Mouse (Mus musculus): ENCODE results near the gene Glb1l2. TPM values are rescaled to one million over a fixed set of nuclear protein-coding genes. Genes with fewer than 3 reads are reported as not detected.

Gene Glb1l2
- total RNA-seq, 1 experiment, result 2.6 TPM

DNA sequence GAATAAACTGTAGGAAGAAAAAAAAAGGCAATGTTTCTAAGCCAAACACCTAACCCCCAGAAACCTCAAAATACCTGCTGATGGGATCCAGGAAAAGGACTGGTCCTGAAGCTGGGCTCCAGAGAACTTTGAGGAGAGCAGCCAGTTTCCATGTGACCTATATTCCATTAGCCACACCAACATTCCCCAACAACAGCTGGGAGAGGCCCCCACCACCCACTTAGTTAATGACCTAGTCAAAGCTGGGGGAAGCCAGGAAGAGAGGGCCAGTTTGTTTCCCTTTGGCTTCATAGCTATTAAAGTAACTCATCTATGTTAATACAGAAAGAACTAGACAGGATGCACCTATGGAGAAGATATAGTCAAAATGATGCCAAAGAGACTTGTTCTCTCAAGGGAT is 1.9 kb downstream of the Glb1l2 start:
- H3K36me3 ChIP-seq (ENCODE audit: control insufficient read depth, insufficient read depth, low read length, poor library complexity, severe bottlenecking), result no peaks in the 10 kb centered on the region
- no peaks in the 10 kb centered on the region for H3K4me1 ChIP-seq (ENCODE audit: control insufficient read depth in 2 of 2, insufficient read depth in 2 of 2, low read length in 2 of 2, poor library complexity in 1 of 2)
- no peaks in the 10 kb centered on the region for H3K9me3 ChIP-seq (ENCODE audit: control insufficient read depth, insufficient read depth, low read depth, low read length)
- no peak for TF ChIP-seq ZC3H11A (IDR thresholded peaks at IDR 0.05; ENCODE audit: borderline replicate concordance, low read depth, low read length)
- TF ChIP-seq ZNF384 (IDR thresholded peaks at IDR 0.05; ENCODE audit: low read depth, low read length), result no peak
- no peak for TF ChIP-seq CHD2 (IDR thresholded peaks at IDR 0.05; ENCODE audit: low read depth, low read length)
- TF ChIP-seq HCFC1 (IDR thresholded peaks at IDR 0.05; ENCODE audit: borderline replicate concordance, insufficient read depth, low read length), result no peak
- H3K4me3 ChIP-seq (ENCODE audit: insufficient read depth in 1 of 2, low read depth in 1 of 2, low read length in 2 of 2, poor library complexity in 1 of 2, severe bottlenecking in 1 of 2), result no peak overlapping the region
- in situ Hi-C loops (cut with MboI; ENCODE audit: low sequenced_read_pairs in 2 of 2, unreplicated experiment in 2 of 2), result no loop called here
- H3K9ac ChIP-seq (ENCODE audit: insufficient read depth, low read depth, low read length, poor library complexity, severe bottlenecking), result no peak overlapping the region
- H3K27ac ChIP-seq (ENCODE audit: insufficient read depth, low read depth, low read length, poor library complexity, severe bottlenecking), result no peak overlapping the region
- DNase-seq (ENCODE audit: low read depth, low spot score), result no peak

- in situ Hi-C loops (cut with MboI; ENCODE audit: low sequenced_read_pairs in 2 of 2, unreplicated experiment in 2 of 2), result no loop called here
- Histone ChIP-seq H3K36me3 (ENCODE audit: control insufficient read depth, insufficient read depth, low read length, poor library complexity, severe bottlenecking) (no peaks in the 10 kb centered on the region), H3K4me1 (ENCODE audit: control insufficient read depth in 2 of 2, insufficient read depth in 2 of 2, low read length in 2 of 2, poor library complexity in 1 of 2) (no peaks in the 10 kb centered on the region), H3K4me3 (ENCODE audit: insufficient read depth in 1 of 2, low read depth in 1 of 2, low read length in 2 of 2, poor library complexity in 1 of 2, severe bottlenecking in 1 of 2) (no peak overlapping the region), H3K27ac (ENCODE audit: insufficient read depth, low read depth, low read length, poor library complexity, severe bottlenecking) (no peak overlapping the region), H3K9me3 (ENCODE audit: control insufficient read depth, insufficient read depth, low read depth, low read length) (no peaks in the 10 kb centered on the region), H3K9ac (ENCODE audit: insufficient read depth, low read depth, low read length, poor library complexity, severe bottlenecking) (no peak overlapping the region)
- TF ChIP-seq ZNF384 (IDR thresholded peaks at IDR 0.05; ENCODE audit: low read depth, low read length), result no peak
- no peak for TF ChIP-seq MAFK (IDR thresholded peaks at IDR 0.05; ENCODE audit: insufficient read depth, low read depth, low read length)
- no peak for TF ChIP-seq ZC3H11A (IDR thresholded peaks at IDR 0.05; ENCODE audit: borderline replicate concordance, low read depth, low read length)
- TF ChIP-seq HCFC1 (IDR thresholded peaks at IDR 0.05; ENCODE audit: borderline replicate concordance, insufficient read depth, low read length), result no peak
- TF ChIP-seq CHD2 (IDR thresholded peaks at IDR 0.05; ENCODE audit: low read depth, low read length), result no peak
- DNase-seq (ENCODE audit: low read depth, low spot score), result no peak
These were observed 5.9 kb downstream of the Glb1l2 start for GRCm38 (mm10) chr9:26800357-26800756.

- Histone ChIP-seq H3K9ac (ENCODE audit: insufficient read depth, low read depth, low read length, poor library complexity, severe bottlenecking) (no peak overlapping the region), H3K9me3 (ENCODE audit: control insufficient read depth, insufficient read depth, low read depth, low read length) (no peaks in the 10 kb centered on the region), H3K4me3 (ENCODE audit: insufficient read depth in 1 of 2, low read depth in 1 of 2, low read length in 2 of 2, poor library complexity in 1 of 2, severe bottlenecking in 1 of 2) (no peak overlapping the region), H3K4me1 (ENCODE audit: control insufficient read depth in 2 of 2, insufficient read depth in 2 of 2, low read length in 2 of 2, poor library complexity in 1 of 2) (no peaks in the 10 kb centered on the region), H3K36me3 (ENCODE audit: control insufficient read depth, insufficient read depth, low read length, poor library complexity, severe bottlenecking) (no peaks in the 10 kb centered on the region), H3K27ac (ENCODE audit: insufficient read depth, low read depth, low read length, poor library complexity, severe bottlenecking) (no peak overlapping the region)
- TF ChIP-seq ZNF384 (IDR thresholded peaks at IDR 0.05; ENCODE audit: low read depth, low read length), result no peak
- TF ChIP-seq MAFK (IDR thresholded peaks at IDR 0.05; ENCODE audit: insufficient read depth, low read depth, low read length), result no peak
- no peak for TF ChIP-seq CHD2 (IDR thresholded peaks at IDR 0.05; ENCODE audit: low read depth, low read length)
- no peak for DNase-seq (ENCODE audit: low read depth, low spot score)
- in situ Hi-C loops (cut with MboI; ENCODE audit: low sequenced_read_pairs in 2 of 2, unreplicated experiment in 2 of 2), result no loop called here
These were observed 7.5 kb downstream of the Glb1l2 start for GRCm38 (mm10) chr9:26798731-26799130.

GRCm38 (mm10) chr9:26798205-26798604 is 8.1 kb downstream of the Glb1l2 start:
- Histone ChIP-seq H3K36me3 (ENCODE audit: control insufficient read depth, insufficient read depth, low read length, poor library complexity, severe bottlenecking) (no peaks in the 10 kb centered on the region), H3K4me3 (ENCODE audit: insufficient read depth in 1 of 2, low read depth in 1 of 2, low read length in 2 of 2, poor library complexity in 1 of 2, severe bottlenecking in 1 of 2) (no peak overlapping the region), H3K9ac (ENCODE audit: insufficient read depth, low read depth, low read length, poor library complexity, severe bottlenecking) (no peak overlapping the region), H3K4me1 (ENCODE audit: control insufficient read depth in 2 of 2, insufficient read depth in 2 of 2, low read length in 2 of 2, poor library complexity in 1 of 2) (no peaks in the 10 kb centered on the region), H3K27ac (ENCODE audit: insufficient read depth, low read depth, low read length, poor library complexity, severe bottlenecking) (no peak overlapping the region), H3K9me3 (ENCODE audit: control insufficient read depth, insufficient read depth, low read depth, low read length) (no peaks in the 10 kb centered on the region)
- in situ Hi-C loops (cut with MboI; ENCODE audit: low sequenced_read_pairs in 2 of 2, unreplicated experiment in 2 of 2), result no loop called here
- DNase-seq (ENCODE audit: low read depth, low spot score), result no peak
- TF ChIP-seq ZC3H11A (IDR thresholded peaks at IDR 0.05; ENCODE audit: borderline replicate concordance, low read depth, low read length) (no peak), CHD2 (IDR thresholded peaks at IDR 0.05; ENCODE audit: low read depth, low read length) (no peak), ZNF384 (IDR thresholded peaks at IDR 0.05; ENCODE audit: low read depth, low read length) (no peak), MAFK (IDR thresholded peaks at IDR 0.05; ENCODE audit: insufficient read depth, low read depth, low read length) (no peak), HCFC1 (IDR thresholded peaks at IDR 0.05; ENCODE audit: borderline replicate concordance, insufficient read depth, low read length) (no peak)

DNA sequence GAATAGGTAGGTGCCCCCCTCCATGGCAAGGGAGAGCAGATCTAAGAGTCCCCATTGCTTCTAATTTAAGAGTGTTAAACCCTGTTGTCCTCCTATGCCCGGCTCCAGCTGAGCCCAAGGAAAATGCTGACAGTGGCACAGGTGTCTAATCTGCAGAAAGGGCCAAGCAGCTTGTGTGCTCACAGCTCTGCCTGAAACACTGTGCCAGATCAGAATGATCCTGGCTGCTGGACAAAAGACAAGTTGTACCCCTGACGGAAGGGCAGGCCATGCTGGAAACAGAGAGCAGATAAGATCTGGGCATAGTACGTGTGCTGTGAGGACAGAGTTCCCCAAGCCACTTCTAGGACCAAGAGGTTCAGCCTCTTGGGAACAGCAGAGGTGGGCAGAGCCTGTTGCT is 13.4 kb downstream of the Glb1l2 start:
- TF ChIP-seq HCFC1 (IDR thresholded peaks at IDR 0.05; ENCODE audit: borderline replicate concordance, insufficient read depth, low read length), result no peak
- TF ChIP-seq ZC3H11A (IDR thresholded peaks at IDR 0.05; ENCODE audit: borderline replicate concordance, low read depth, low read length), result no peak
- no peak for TF ChIP-seq CHD2 (IDR thresholded peaks at IDR 0.05; ENCODE audit: low read depth, low read length)
- no peak for TF ChIP-seq ZNF384 (IDR thresholded peaks at IDR 0.05; ENCODE audit: low read depth, low read length)
- TF ChIP-seq MAFK (IDR thresholded peaks at IDR 0.05; ENCODE audit: insufficient read depth, low read depth, low read length), result no peak
- no peak overlapping the region for H3K9ac ChIP-seq (ENCODE audit: insufficient read depth, low read depth, low read length, poor library complexity, severe bottlenecking)
- H3K27ac ChIP-seq (ENCODE audit: insufficient read depth, low read depth, low read length, poor library complexity, severe bottlenecking), result no peak overlapping the region
- in situ Hi-C loops (cut with MboI; ENCODE audit: low sequenced_read_pairs in 2 of 2, unreplicated experiment in 2 of 2), result no loop called here
- H3K36me3 ChIP-seq (ENCODE audit: control insufficient read depth, insufficient read depth, low read length, poor library complexity, severe bottlenecking), result no peaks in the 10 kb centered on the region
- H3K4me1 ChIP-seq (ENCODE audit: control insufficient read depth in 2 of 2, insufficient read depth in 2 of 2, low read length in 2 of 2, poor library complexity in 1 of 2), result no peaks in the 10 kb centered on the region
- no peak for DNase-seq (ENCODE audit: low read depth, low spot score)
- H3K4me3 ChIP-seq (ENCODE audit: insufficient read depth in 1 of 2, low read depth in 1 of 2, low read length in 2 of 2, poor library complexity in 1 of 2, severe bottlenecking in 1 of 2), result no peak overlapping the region
- no peaks in the 10 kb centered on the region for H3K9me3 ChIP-seq (ENCODE audit: control insufficient read depth, insufficient read depth, low read depth, low read length)
